Mouse (Mus musculus) intestine, embryonic 15.5 days (tissue): ENCODE data around the gene Plekho1. TPM values are rescaled to one million over a fixed set of nuclear protein-coding genes. Genes with fewer than 3 reads are reported as not detected.
A peak's percentile ranks its signal among the peaks of the same experiment; 100 is the strongest.
"Not testable (repeated sequence)": the region's sequence is repeated elsewhere in the genome, so short reads cannot be mapped to it uniquely, and the experiment has no call there.

ENCODE experiments used
- ATAC-seq: fragments of 200-750 bp; cut with Nextera tagmentation; 2 replicates; pipeline ENCODE4 v1.8.0; 2017; ENCODE audit warnings: moderate TSS enrichment, moderate library complexity
- H3K27ac ChIP-seq: fragments of 300-500 bp; sonication (generic); 2 replicates; pipeline ENCODE4 v1.5.1; 2015; ENCODE audit warnings: mild to moderate bottlenecking, inconsistent platforms
- H3K27me3 ChIP-seq: fragments of 300-500 bp; sonication (generic); replicated peaks from 2 replicates; pipeline ENCODE4 v1.6.1; 2015; ENCODE audit warnings: inconsistent platforms
- H3K36me3 ChIP-seq: fragments of 300-500 bp; sonication (generic); 2 replicates; pipeline ENCODE4 v1.6.1; 2015; ENCODE audit warnings: inconsistent platforms
- H3K4me1 ChIP-seq: fragments of 300-500 bp; sonication (generic); replicated peaks from 2 replicates; pipeline ENCODE4 v1.6.1; 2015; ENCODE audit warnings: inconsistent platforms
- H3K4me2 ChIP-seq: fragments of 300-500 bp; sonication (generic); replicated peaks from 2 replicates; pipeline ENCODE4 v1.6.1; 2015; ENCODE audit warnings: mild to moderate bottlenecking, inconsistent platforms
- H3K4me3 ChIP-seq: fragments of 300-500 bp; sonication (generic); replicated peaks from 2 replicates; pipeline ENCODE4 v1.5.1; 2015; ENCODE audit warnings: inconsistent platforms
- H3K9ac ChIP-seq: fragments of 300-500 bp; sonication (generic); 2 replicates; pipeline ENCODE4 v1.6.1; 2015; ENCODE audit warnings: inconsistent platforms
- H3K9me3 ChIP-seq: fragments of 300-500 bp; sonication (generic); 2 replicates; pipeline ENCODE4 v1.6.1; 2016; ENCODE audit warnings: inconsistent platforms
- WGBS: fragments of 180-500 bp; shearing (Covaris S2); methylation state at CpG from one replicate; pipeline ENCODE4 v1.1.7; 2015; 5-methylcytosine and 5-hydroxymethylcytosine counted together
- polyA plus RNA-seq: library from polyadenylated mRNA; unstranded; fragments of >200 nt; fragmentation: Nextera tagmentation; extraction: Ambion mirVana; gene quantifications from 2 replicates; pipeline ENCODE4 v1.2.1, GENCODE M21; 2015

The Plekho1 gene
- polyA plus RNA-seq = 28.0 and 30.1 TPM in 2 replicates

DNA sequence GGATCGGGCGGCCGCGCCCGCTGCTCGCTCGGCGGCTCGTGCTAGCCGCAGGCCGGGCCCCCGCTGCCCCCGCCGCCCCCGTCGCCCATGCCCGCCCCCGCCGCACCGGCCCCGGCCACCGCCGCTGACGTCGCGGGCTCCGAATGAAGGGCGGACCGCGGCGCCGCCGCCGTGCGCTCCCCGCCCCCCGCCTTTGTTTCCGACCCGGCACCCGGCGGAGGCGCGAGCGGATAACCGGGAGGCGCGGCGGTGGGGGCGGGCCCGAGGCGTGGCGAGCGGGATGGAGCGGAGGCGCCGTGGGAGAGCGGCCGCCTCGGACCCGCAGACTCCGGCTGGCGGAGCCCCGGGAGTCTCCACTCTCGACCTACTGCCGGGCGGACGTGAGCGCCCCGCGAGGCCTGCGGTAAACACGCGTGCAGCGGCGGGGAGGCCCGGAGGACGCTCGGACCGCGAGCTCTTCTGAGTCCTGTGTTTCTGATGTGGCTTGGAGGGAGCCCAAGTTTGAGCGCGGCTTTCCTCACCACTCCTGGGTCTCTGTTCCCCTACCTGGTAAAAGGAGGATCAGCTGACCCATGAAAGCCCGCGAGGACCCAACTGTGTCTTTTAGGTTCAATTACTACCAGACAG, at the start of gene Plekho1:
Plekho1 (minus strand) TSS at position 200 of the 627 bp plus-strand sequence.
- peak; percentile 71 for ATAC-seq
- Histone ChIP-seq H3K4me1 (peaks cover 14% of the 10 kb centered on the region; the same call in 1 of the 2 replicates), H3K9me3 (no peaks in the 10 kb centered on the region), H3K9ac (peak within 1 kb of the TSS; percentile 81), H3K27me3 (no peaks in the 10 kb centered on the region), H3K4me3 (peak within 1 kb of the TSS; percentile 77), H3K36me3 (0 out of 2 replicates have a peak, but pooled peaks cover 3% of the 10 kb centered on the region), H3K4me2 (peak within 1 kb of the TSS; percentile 84), H3K27ac (peak within 1 kb of the TSS; percentile 97)
- under 1% methylated on average over 70 of the region's 84 CpGs for WGBS

DNA sequence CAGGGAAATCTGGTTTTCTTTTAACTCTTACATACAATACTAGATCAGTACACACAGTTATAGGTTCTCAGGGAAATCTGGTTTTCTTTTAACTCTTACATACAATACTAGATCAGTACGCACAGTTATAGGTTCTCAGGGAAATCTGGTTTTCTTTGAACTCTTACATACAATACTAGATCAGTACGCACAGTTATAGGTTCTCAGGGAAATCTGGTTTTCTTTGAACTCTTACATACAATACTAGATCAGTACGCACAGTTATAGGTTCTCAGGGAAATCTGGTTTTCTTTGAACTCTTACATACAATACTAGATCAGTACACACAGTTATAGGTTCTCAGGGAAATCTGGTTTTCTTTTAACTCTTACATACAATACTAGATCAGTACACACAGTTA, 48.8 kb upstream of the Plekho1 start:
- not testable (repeated sequence) for H3K4me3 ChIP-seq, H3K9ac ChIP-seq, H3K27me3 ChIP-seq, ATAC-seq, H3K36me3 ChIP-seq, H3K4me2 ChIP-seq, H3K9me3 ChIP-seq, H3K27ac ChIP-seq, H3K4me1 ChIP-seq
- 86% methylated on average over 3 of the region's 3 CpGs for WGBS

- H3K27me3 ChIP-seq = no peaks in the 10 kb centered on the region
- H3K9ac ChIP-seq = no peak overlapping the region
- no peaks in the 10 kb centered on the region for H3K9me3 ChIP-seq
- peaks cover 6% of the 10 kb centered on the region; the same call in 1 of the 2 replicates for H3K36me3 ChIP-seq
- no peak overlapping the region for H3K27ac ChIP-seq
- no peaks in the 10 kb centered on the region for H3K4me1 ChIP-seq
- H3K4me3 ChIP-seq = no peak overlapping the region
- H3K4me2 ChIP-seq = no peak overlapping the region
- ATAC-seq = no peak
- 76% methylated on average over 1 of the region's 1 CpGs for WGBS
Measured at GRCm38 (mm10) chr3:96043104-96043503, 47.3 kb upstream of the Plekho1 start.

DNA sequence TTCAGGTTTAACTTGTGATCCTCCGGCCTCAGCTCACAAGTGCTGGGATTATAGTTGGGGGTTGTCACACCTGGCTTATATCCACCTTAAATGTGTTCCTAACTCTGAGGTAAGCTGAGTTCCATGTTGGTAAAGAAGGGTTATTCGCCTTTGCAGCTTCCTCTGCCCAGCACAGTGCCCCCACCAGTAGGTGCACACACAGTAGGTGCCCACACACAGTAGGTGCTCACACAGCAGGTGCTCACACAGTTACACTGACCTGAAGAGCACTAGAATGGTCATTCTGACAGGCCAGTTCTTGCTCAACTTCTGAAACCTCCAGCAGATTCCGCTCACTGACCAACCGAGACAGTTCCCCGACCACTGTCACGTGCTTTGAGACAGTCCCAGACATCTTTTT, 45.3 kb upstream of the Plekho1 start:
- Histone ChIP-seq H3K4me1 (no peaks in the 10 kb centered on the region), H3K4me3 (no peak overlapping the region), H3K4me2 (no peak overlapping the region), H3K27ac (no peak overlapping the region), H3K9ac (no peak overlapping the region), H3K9me3 (no peaks in the 10 kb centered on the region), H3K27me3 (no peaks in the 10 kb centered on the region), H3K36me3 (peaks cover 4% of the 10 kb centered on the region; the same call in 1 of the 2 replicates)
- no peak for ATAC-seq
- WGBS = 93% methylated on average over 6 of the region's 6 CpGs

DNA sequence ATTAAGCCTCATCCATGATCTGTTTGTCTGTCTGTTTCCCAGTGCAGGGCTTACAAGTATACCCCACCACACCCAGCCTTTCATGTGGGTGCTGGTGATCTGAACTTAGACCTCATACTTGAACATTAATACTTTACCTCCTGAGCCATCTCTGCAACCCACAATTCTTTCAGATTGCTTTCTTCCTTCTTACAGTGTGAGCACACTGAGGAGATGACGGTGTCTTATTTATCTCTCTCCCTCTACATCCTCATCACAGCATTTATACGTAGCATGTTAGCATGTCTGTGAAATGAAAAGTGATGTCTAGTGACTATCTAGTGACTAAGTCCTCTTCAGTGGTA, 44.8 kb upstream of the Plekho1 start:
- no peak overlapping the region for H3K9ac ChIP-seq
- no peaks in the 10 kb centered on the region for H3K4me1 ChIP-seq
- no peak overlapping the region for H3K27ac ChIP-seq
- WGBS = 94% methylated on average over 2 of the region's 2 CpGs
- no peaks in the 10 kb centered on the region for H3K27me3 ChIP-seq
- H3K4me2 ChIP-seq = no peak overlapping the region
- H3K9me3 ChIP-seq = no peaks in the 10 kb centered on the region
- ATAC-seq = no peak
- no peak overlapping the region for H3K4me3 ChIP-seq
- H3K36me3 ChIP-seq = peaks cover 4% of the 10 kb centered on the region; the same call in 1 of the 2 replicates

GRCm38 (mm10) chr3:96039857-96040662, 44.3 kb upstream of the Plekho1 start:
- Histone ChIP-seq H3K27ac (no peak overlapping the region), H3K4me3 (no peak overlapping the region), H3K36me3 (peaks cover under 1% of the 10 kb centered on the region; the same call in 1 of the 2 replicates), H3K4me2 (no peak overlapping the region), H3K9me3 (no peaks in the 10 kb centered on the region), H3K27me3 (no peaks in the 10 kb centered on the region), H3K9ac (no peak overlapping the region), H3K4me1 (no peaks in the 10 kb centered on the region)
- no peak for ATAC-seq
- 74% methylated on average over 9 of the region's 9 CpGs for WGBS

DNA sequence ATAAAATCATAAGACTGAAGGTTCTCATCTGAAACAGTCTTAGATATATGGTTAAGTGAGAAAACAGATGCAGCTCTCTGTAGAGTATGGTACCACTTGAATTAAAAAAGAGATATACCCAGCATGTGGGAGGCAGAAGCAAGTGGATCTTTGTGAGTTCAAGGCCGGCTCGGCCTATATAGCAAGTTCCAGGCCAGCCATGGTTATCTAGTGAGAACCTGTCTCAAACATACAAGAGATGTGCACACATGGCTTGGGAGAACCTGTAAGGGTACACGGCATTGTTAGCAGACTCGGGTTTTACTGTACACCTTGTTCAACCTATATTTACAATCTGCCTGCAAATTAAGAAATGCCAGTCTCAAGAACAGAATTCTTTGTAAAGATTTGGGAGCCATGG, 43.0 kb upstream of the Plekho1 start:
- Histone ChIP-seq H3K9me3 (no peaks in the 10 kb centered on the region), H3K4me3 (no peak overlapping the region), H3K27ac (no peak overlapping the region), H3K4me2 (no peak overlapping the region), H3K9ac (no peak overlapping the region), H3K36me3 (no peaks in the 10 kb centered on the region), H3K27me3 (no peaks in the 10 kb centered on the region), H3K4me1 (no peaks in the 10 kb centered on the region)
- WGBS = 95% methylated on average over 4 of the region's 4 CpGs
- no peak for ATAC-seq

DNA sequence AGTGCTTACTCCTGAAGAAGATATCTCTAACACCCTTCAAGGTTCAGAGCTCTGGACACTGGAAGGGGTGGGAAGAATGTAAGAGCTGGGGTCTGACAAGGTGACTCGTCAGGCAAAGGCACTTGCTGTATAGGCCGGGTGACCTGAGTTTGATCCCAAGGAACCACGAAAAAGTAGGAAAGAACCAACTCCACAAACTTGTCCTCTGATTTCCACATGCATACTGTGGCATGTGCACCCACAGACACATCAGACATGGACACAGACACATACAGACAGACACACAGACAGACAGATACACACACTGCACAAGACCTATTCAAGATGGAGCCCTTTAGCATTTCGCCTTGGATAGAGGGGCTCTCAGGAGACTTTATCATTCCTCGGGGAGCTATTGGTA, 42.4 kb upstream of the Plekho1 start:
- 82% methylated on average over 5 of the region's 5 CpGs for WGBS

DNA sequence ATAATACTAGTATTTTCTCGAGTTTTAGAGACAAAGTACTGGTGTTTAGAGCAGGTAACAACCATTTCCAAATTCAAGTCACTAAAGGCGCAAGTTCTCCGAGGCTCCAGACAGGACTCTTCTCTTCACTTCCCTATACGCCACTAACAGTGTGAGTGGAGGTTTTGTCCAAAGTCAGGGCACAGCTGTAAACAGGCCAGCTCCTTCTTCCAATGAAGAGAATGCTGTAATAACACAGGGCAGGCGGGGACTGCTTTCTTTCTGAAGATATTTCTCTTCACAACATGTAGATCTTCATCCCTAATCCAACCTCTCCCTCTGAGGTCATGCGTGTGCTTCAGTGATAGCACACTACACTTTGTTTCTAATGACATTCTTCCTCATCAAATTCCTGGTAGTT, 41.0 kb upstream of the Plekho1 start:
- H3K4me1 ChIP-seq = no peaks in the 10 kb centered on the region
- no peak overlapping the region for H3K4me2 ChIP-seq
- no peaks in the 10 kb centered on the region for H3K27me3 ChIP-seq
- 88% methylated on average over 6 of the region's 6 CpGs for WGBS
- no peak for ATAC-seq
- H3K9me3 ChIP-seq = no peaks in the 10 kb centered on the region
- no peaks in the 10 kb centered on the region for H3K36me3 ChIP-seq
- no peak overlapping the region for H3K4me3 ChIP-seq
- H3K27ac ChIP-seq = no peak overlapping the region
- no peak overlapping the region for H3K9ac ChIP-seq

More for the DNA sequence above, 42.4 kb upstream of the Plekho1 start:
- no peaks in the 10 kb centered on the region for H3K36me3 ChIP-seq
- no peak overlapping the region for H3K9ac ChIP-seq
- H3K4me3 ChIP-seq = no peak overlapping the region
- no peaks in the 10 kb centered on the region for H3K9me3 ChIP-seq
- no peak overlapping the region for H3K4me2 ChIP-seq
- ATAC-seq = no peak
- no peaks in the 10 kb centered on the region for H3K4me1 ChIP-seq
- H3K27ac ChIP-seq = no peak overlapping the region
- no peaks in the 10 kb centered on the region for H3K27me3 ChIP-seq

DNA sequence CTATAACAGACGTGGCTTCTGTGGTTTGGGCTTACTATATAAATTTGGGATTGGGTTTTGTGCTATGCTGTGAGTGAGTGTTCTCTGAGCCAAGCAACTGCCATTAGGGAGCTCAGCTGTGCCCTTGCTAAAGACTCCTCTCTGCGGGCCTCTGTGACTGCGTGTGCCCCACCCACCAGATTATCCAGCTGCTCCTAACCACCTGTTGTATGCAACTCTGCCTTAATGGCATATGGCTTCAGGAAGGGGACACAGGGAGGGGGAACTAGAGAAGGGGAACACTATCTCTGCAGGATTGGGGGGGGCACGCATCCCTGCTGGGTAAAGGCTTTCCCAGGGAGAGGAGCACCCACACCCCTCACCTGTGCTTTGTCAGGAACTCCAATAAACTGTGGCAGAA, 37.2 kb upstream of the Plekho1 start:
- Histone ChIP-seq H3K4me2 (no peak overlapping the region), H3K27me3 (no peaks in the 10 kb centered on the region), H3K4me1 (no peaks in the 10 kb centered on the region), H3K36me3 (no peaks in the 10 kb centered on the region), H3K4me3 (no peak overlapping the region), H3K27ac (no peak overlapping the region), H3K9me3 (no peaks in the 10 kb centered on the region), H3K9ac (no peak overlapping the region)
- ATAC-seq = peak; percentile 47; the same call in 1 of the 2 replicates
- WGBS = 71% methylated on average over 4 of the region's 4 CpGs

GRCm38 (mm10) chr3:96032652-96033017, 36.8 kb upstream of the Plekho1 start:
- Histone ChIP-seq H3K36me3 (no peaks in the 10 kb centered on the region), H3K4me1 (no peaks in the 10 kb centered on the region), H3K4me3 (no peak overlapping the region), H3K9ac (no peak overlapping the region), H3K9me3 (no peaks in the 10 kb centered on the region), H3K4me2 (no peak overlapping the region), H3K27me3 (no peaks in the 10 kb centered on the region), H3K27ac (no peak overlapping the region)
- 77% methylated on average over 6 of the region's 6 CpGs for WGBS
- ATAC-seq = no peak

DNA sequence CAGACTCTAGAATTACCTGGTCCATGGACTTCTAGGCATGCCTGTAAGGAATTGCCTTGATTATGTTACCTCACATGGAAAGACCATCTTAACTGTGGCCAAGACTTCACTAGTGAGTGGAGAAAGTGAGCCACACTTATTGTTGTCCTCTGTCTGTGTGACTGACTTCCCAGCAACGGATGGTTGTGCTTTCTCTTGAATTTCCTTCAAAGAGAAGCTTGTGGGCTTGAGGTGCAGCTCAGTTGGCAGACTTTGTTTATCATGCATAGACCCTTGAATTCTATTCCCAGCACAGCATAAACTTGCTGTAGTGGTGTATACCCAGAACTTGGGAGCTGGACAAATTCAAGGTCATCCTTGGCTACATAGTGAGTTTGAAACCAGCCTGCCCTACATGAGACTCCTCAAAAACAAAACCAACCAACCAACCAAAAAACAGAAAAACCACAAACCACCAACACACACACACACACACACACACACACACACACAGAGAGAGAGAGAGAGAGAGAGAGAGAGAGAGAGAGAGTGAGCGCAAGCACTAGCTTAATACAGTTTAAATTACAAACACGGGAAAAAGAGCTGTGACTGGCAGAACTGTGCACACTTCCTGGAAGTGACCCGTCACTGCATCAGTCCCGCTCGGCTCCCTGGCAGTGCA, 36.3 kb upstream of the Plekho1 start:
- Histone ChIP-seq H3K4me2 (no peak overlapping the region), H3K4me1 (no peaks in the 10 kb centered on the region), H3K27ac (no peak overlapping the region), H3K9me3 (no peaks in the 10 kb centered on the region), H3K9ac (no peak overlapping the region), H3K27me3 (no peaks in the 10 kb centered on the region), H3K36me3 (no peaks in the 10 kb centered on the region), H3K4me3 (no peak overlapping the region)
- ATAC-seq = no peak
- WGBS = 84% methylated on average over 6 of the region's 6 CpGs
